Mouse (Mus musculus): ENCODE data around the gene Mast4.

Gene Mast4

GRCm38 (mm10) chr13:103195847-103196246 is 138.4 kb downstream of the Mast4 start:
- no peak for DNase-seq (ENCODE audit: low spot score)

GRCm38 (mm10) chr13:103183566-103183965 is 150.7 kb downstream of the Mast4 start:
- no peak for DNase-seq (ENCODE audit: low spot score)

- DNase-seq (ENCODE audit: low spot score), result no peak
Observed at GRCm38 (mm10) chr13:103181836-103182235, 152.5 kb downstream of the Mast4 start.

- DNase-seq (ENCODE audit: low spot score), result no peak
Observed at GRCm38 (mm10) chr13:103176871-103177270, 157.4 kb downstream of the Mast4 start.

GRCm38 (mm10) chr13:103174431-103174830 is 159.9 kb downstream of the Mast4 start:
- no peak for DNase-seq (ENCODE audit: low spot score)

GRCm38 (mm10) chr13:103173545-103174182 is 160.6 kb downstream of the Mast4 start:
- DNase-seq (ENCODE audit: low spot score), result peak; percentile 23

GRCm38 (mm10) chr13:103151944-103152343 is 182.4 kb downstream of the Mast4 start:
- DNase-seq (ENCODE audit: low spot score), result no peak

- DNase-seq (ENCODE audit: low spot score), result no peak
Observed at GRCm38 (mm10) chr13:103151171-103151570, 183.1 kb downstream of the Mast4 start.

- DNase-seq (ENCODE audit: low spot score), result no peak
Observed at GRCm38 (mm10) chr13:103150671-103151070, 183.6 kb downstream of the Mast4 start.

GRCm38 (mm10) chr13:103149415-103149814 is 184.9 kb downstream of the Mast4 start:
- no peak for DNase-seq (ENCODE audit: low spot score)

GRCm38 (mm10) chr13:103144343-103144742 is 190.0 kb downstream of the Mast4 start:
- no peak for DNase-seq (ENCODE audit: low spot score)

GRCm38 (mm10) chr13:103141304-103141703 is 193.0 kb downstream of the Mast4 start:
- no peak for DNase-seq (ENCODE audit: low spot score)

GRCm38 (mm10) chr13:103140051-103140450 is 194.2 kb downstream of the Mast4 start:
- DNase-seq (ENCODE audit: low spot score), result no peak

- no peak for DNase-seq (ENCODE audit: low spot score)
Observed at GRCm38 (mm10) chr13:103138298-103138697, 196.0 kb downstream of the Mast4 start.

- DNase-seq (ENCODE audit: low spot score), result no peak
Observed at GRCm38 (mm10) chr13:103135224-103135883, 198.9 kb downstream of the Mast4 start.

GRCm38 (mm10) chr13:103131781-103132180 is 202.5 kb downstream of the Mast4 start:
- no peak for DNase-seq (ENCODE audit: low spot score)

GRCm38 (mm10) chr13:103129130-103129797 is 205.0 kb downstream of the Mast4 start:
- no peak for DNase-seq (ENCODE audit: low spot score)

- DNase-seq (ENCODE audit: low spot score), result no peak
Observed at GRCm38 (mm10) chr13:103128729-103129128, 205.6 kb downstream of the Mast4 start.

GRCm38 (mm10) chr13:103127594-103127993 is 206.7 kb downstream of the Mast4 start:
- DNase-seq (ENCODE audit: low spot score), result no peak

- DNase-seq (ENCODE audit: low spot score), result no peak
Observed at GRCm38 (mm10) chr13:103123716-103124115, 210.6 kb downstream of the Mast4 start.

GRCm38 (mm10) chr13:103121796-103122792 is 212.2 kb downstream of the Mast4 start:
- no peak for DNase-seq (ENCODE audit: low spot score)

- DNase-seq (ENCODE audit: low spot score), result no peak
Observed at GRCm38 (mm10) chr13:103120669-103121131, 213.6 kb downstream of the Mast4 start.

Measured in urinary bladder, postnatal 10 days (tissue).